Mouse (Mus musculus) midbrain, embryonic 10.5 days (tissue): ENCODE measurements around the gene Tesk2. TPM values are rescaled to one million over a fixed set of nuclear protein-coding genes. Genes with fewer than 3 reads are reported as not detected.

Source experiments
- DNase-seq: peaks from one replicate; pipeline ENCODE4 v3.0.0-alpha.2; 2017; ENCODE audit warnings: low spot score
- H3K27ac ChIP-seq: fragments of 300-500 bp; sonication (generic); replicated peaks from 2 replicates; pipeline ENCODE4 v1.5.1; 2016; ENCODE audit warnings: mild to moderate bottlenecking
- H3K27me3 ChIP-seq: fragments of 300-500 bp; sonication (generic); 2 replicates; pipeline ENCODE4 v1.6.1; 2016; ENCODE audit warnings: low read depth, mild to moderate bottlenecking; ENCODE audit not compliant: poor library complexity, severe bottlenecking
- H3K36me3 ChIP-seq: fragments of 300-500 bp; sonication (generic); 2 replicates; pipeline ENCODE4 v1.6.1; 2016; ENCODE audit warnings: mild to moderate bottlenecking, moderate library complexity
- H3K4me1 ChIP-seq: fragments of 300-500 bp; sonication (generic); 2 replicates; pipeline ENCODE4 v1.6.1; 2016
- H3K4me3 ChIP-seq: fragments of 300-500 bp; sonication (generic); 2 replicates; pipeline ENCODE4 v1.5.1; 2016; ENCODE audit warnings: mild to moderate bottlenecking, moderate library complexity
- H3K9me3 ChIP-seq: fragments of 300-500 bp; sonication (generic); replicated peaks from 2 replicates; pipeline ENCODE4 v1.6.1; 2016; ENCODE audit warnings: mild to moderate bottlenecking
- WGBS: fragments of 180-500 bp; shearing (Covaris S2); methylation state at CpG from one replicate; pipeline ENCODE4 v1.1.7; 2016; 5-methylcytosine and 5-hydroxymethylcytosine counted together
- polyA plus RNA-seq: library from polyadenylated mRNA; unstranded; fragments of >200 nt; fragmentation: Nextera tagmentation; extraction: Ambion mirVana; gene quantifications from 2 replicates; pipeline ENCODE4 v1.2.1, GENCODE M21; 2016

The Tesk2 gene
- polyA plus RNA-seq, 1 experiment from 2014 or later, result 6.7 TPM

DNA sequence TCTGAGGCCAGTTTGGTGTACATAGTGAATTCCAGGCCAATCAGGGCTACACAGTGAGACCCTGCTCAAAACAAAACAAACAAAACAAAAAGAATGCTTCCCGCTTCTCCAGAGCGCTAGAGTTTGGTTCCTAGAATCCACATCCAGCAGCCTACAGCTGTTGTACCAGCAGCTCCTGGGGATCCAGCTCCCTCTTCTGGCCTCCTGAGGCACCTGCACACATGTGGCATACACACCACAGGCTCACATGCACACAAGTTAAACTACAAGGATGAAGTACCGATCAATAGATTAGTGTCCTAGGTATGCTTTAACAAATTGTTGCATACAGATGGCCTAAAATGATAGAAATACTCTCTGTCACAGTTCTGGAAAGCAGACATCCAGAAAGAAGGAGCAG is 123.6 kb downstream of the Tesk2 start:
- H3K9me3 ChIP-seq, result no peaks in the 10 kb centered on the region

DNA sequence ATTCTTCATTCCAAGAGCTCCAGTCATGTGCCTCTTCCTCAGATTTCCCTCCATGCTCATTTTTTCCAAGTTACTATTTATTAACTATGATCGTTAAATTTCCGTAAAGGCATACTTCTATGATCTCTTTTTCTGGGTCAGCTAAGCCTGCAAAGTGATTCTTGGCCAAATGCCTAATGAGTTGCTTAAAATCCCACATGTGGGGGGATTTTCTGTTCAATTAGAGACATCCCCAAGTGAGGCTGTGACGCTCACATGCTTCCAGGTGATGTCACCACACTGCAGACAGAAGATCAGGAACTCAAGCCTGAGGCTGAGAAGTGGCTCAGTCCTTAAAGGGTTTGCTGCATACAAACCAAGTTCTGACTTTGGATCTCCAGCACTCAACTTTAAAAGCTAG is 129.2 kb downstream of the Tesk2 start:
- H3K9me3 ChIP-seq, result no peaks in the 10 kb centered on the region
- H3K27me3 ChIP-seq, result no peaks in the 10 kb centered on the region
- no peak for DNase-seq
- H3K27ac ChIP-seq, result no peak overlapping the region
- 89% methylated on average over 3 of the region's 3 CpGs for WGBS
- H3K36me3 ChIP-seq, result no peaks in the 10 kb centered on the region
- peaks cover 17% of the 10 kb centered on the region for H3K4me1 ChIP-seq
- H3K4me3 ChIP-seq, result no peak overlapping the region

More for the DNA sequence above, 123.6 kb downstream of the Tesk2 start:
- Histone ChIP-seq H3K4me1 (peaks cover 4% of the 10 kb centered on the region), H3K27ac (no peak overlapping the region), H3K27me3 (peaks cover 7% of the 10 kb centered on the region), H3K36me3 (no peaks in the 10 kb centered on the region), H3K4me3 (no peak overlapping the region)
- 92% methylated on average over 3 of the region's 3 CpGs for WGBS
- no peak for DNase-seq

DNA sequence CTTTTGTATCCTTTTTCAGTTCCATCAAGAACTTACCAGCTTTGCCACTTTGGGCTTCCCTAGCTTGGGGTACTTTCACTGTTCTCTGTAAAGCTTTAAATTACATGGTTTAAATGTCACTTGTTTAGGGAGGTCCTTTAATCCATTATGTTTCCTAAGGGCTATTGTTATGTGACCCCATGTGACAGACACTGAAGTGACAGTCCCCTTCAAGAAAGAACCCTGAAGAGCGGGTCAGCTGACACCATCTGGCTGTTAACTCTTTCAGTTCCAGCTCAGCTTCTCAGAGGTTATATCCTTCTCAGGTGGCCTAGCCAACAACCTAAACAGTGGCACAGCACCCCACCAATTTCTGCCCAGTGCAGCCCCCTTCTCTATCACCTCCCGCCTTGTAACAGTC is 133.5 kb downstream of the Tesk2 start:
- WGBS, result 16% methylated on average over 2 of the region's 2 CpGs
- peak; percentile 32 for DNase-seq
- peaks cover 25% of the 10 kb centered on the region for H3K4me1 ChIP-seq
- H3K27me3 ChIP-seq, result no peaks in the 10 kb centered on the region
- no peaks in the 10 kb centered on the region for H3K36me3 ChIP-seq
- peak overlapping the region; percentile 60 for H3K27ac ChIP-seq
- no peaks in the 10 kb centered on the region for H3K9me3 ChIP-seq
- H3K4me3 ChIP-seq, result no peak overlapping the region

Other genes with a start within 250 kb of the Tesk2 start
- gene Ipp, start 213.4 kb upstream of the Tesk2 start, polyA plus RNA-seq, result 16.3 and 18.0 TPM in 2 replicates
- 23.0 and 26.0 TPM in 2 replicates for gene Tmem69, start 165.0 kb upstream of the Tesk2 start, polyA plus RNA-seq
- 26.8 and 28.6 TPM in 2 replicates for gene Gpbp1l1, start 163.3 kb upstream of the Tesk2 start, polyA plus RNA-seq
- 1.9 and 3.5 TPM in 2 replicates for gene Ccdc17, start 124.3 kb upstream of the Tesk2 start, polyA plus RNA-seq
- 294 and 306 TPM in 2 replicates for gene Nasp, start 93.0 kb upstream of the Tesk2 start, polyA plus RNA-seq
- 529 and 547 TPM in 2 replicates for gene Akr1a1, start 69.3 kb upstream of the Tesk2 start, polyA plus RNA-seq
- 1,189 and 1,392 TPM in 2 replicates for gene Prdx1, start 35.4 kb upstream of the Tesk2 start, polyA plus RNA-seq
- 42.0 and 47.1 TPM in 2 replicates for gene Mmachc, start 12.5 kb upstream of the Tesk2 start, polyA plus RNA-seq
- gene Ccdc163, start 12.4 kb upstream of the Tesk2 start, polyA plus RNA-seq, result 34.8 TPM in 2 replicates
- 38.8 and 40.9 TPM in 2 replicates for gene Toe1, start 86.7 kb downstream of the Tesk2 start, polyA plus RNA-seq
- gene Mutyh, start 86.8 kb downstream of the Tesk2 start, polyA plus RNA-seq, result 27.1 and 27.3 TPM in 2 replicates
- gene Hpdl, start 100.8 kb downstream of the Tesk2 start, polyA plus RNA-seq, result 1.0 and 1.2 TPM in 2 replicates
- gene Zswim5, start 156.4 kb downstream of the Tesk2 start, polyA plus RNA-seq, result 5.7 and 7.4 TPM in 2 replicates